Mouse (Mus musculus) left cerebral cortex, adult 2 months (tissue): Measurements from ENCODE around the gene Bmp7. TPM values are rescaled to one million over a fixed set of nuclear protein-coding genes. Genes with fewer than 3 reads are reported as not detected.
A peak's percentile ranks its signal among the peaks of the same experiment; 100 is the strongest.

Source experiments
- DNase-seq, 2 experiments: peaks; one replicate each; pipeline ENCODE4 v3.0.0; 2021 to 2022; ENCODE audit warnings: low spot score in 2 of 2, mixed read lengths in 1 of 2; ENCODE audit errors: extremely low spot score in 1 of 2
- H3K27ac ChIP-seq: fragments of 200-600 bp; 2 replicates; pipeline ENCODE4 v1.8.1; 2022
- H3K4me3 ChIP-seq: fragments of 200-600 bp; 2 replicates; pipeline ENCODE4 v1.8.1; 2022
- CTCF ChIP-seq: fragments of 200-600 bp; IDR thresholded peaks from 2 replicates; pipeline ENCODE4 v1.8.1; 2022; ENCODE audit warnings: antibody characterized with exemption, mild to moderate bottlenecking, moderate library complexity
- intact Hi-C: fragments of 180-260 bp; cut with DNase I; formaldehyde crosslinking; loops from one replicate; pipeline ENCODE4 v1.15.1; 2025
- total RNA-seq, 2 experiments: library from RNA; stranded (reverse); gene quantifications; 2 replicates each; pipeline ENCODE4 v1.2.3; 2021

Bmp7 gene
- total RNA-seq, 2 experiments from 2014 or later: 9.6 to 13.9 TPM

GRCm38 (mm10) chr2:172900954-172901701, 39.0 kb downstream of the Bmp7 start:
- H3K27ac ChIP-seq: no peak overlapping the region
- intact Hi-C loops: no loop called here
- H3K4me3 ChIP-seq: no peak overlapping the region
- DNase-seq: no peak
- TF ChIP-seq CTCF: no peak

GRCm38 (mm10) chr2:172889756-172890443, 50.2 kb downstream of the Bmp7 start:
- no peak overlapping the region for H3K27ac ChIP-seq
- no peak for TF ChIP-seq CTCF
- intact Hi-C loops: no loop called here
- H3K4me3 ChIP-seq: no peak overlapping the region
- DNase-seq: no peak

GRCm38 (mm10) chr2:172889222-172889621, 50.9 kb downstream of the Bmp7 start:
- no peak overlapping the region for H3K27ac ChIP-seq
- no peak for DNase-seq
- intact Hi-C loops: no loop called here
- no peak overlapping the region for H3K4me3 ChIP-seq
- no peak for TF ChIP-seq CTCF

GRCm38 (mm10) chr2:172888147-172888546, 52.0 kb downstream of the Bmp7 start:
- Histone ChIP-seq H3K27ac (no peak overlapping the region), H3K4me3 (no peak overlapping the region)
- intact Hi-C loops: no loop called here
- no peak for TF ChIP-seq CTCF
- no peak for DNase-seq

- no peak overlapping the region for H3K4me3 ChIP-seq
- intact Hi-C loops: no loop called here
- no peak for TF ChIP-seq CTCF
- no peak for DNase-seq
- H3K27ac ChIP-seq: no peak overlapping the region
These were observed 54.3 kb downstream of the Bmp7 start for GRCm38 (mm10) chr2:172885861-172886260.

GRCm38 (mm10) chr2:172884584-172884983, 55.5 kb downstream of the Bmp7 start:
- no peak overlapping the region for H3K4me3 ChIP-seq
- intact Hi-C loops: no loop called here
- no peak overlapping the region for H3K27ac ChIP-seq
- DNase-seq: no peak
- no peak for TF ChIP-seq CTCF

GRCm38 (mm10) chr2:172875201-172875600, 64.9 kb downstream of the Bmp7 start:
- TF ChIP-seq CTCF: no peak
- intact Hi-C loops: no loop called here
- no peak overlapping the region for H3K4me3 ChIP-seq
- H3K27ac ChIP-seq: no peak overlapping the region
- no peak for DNase-seq

GRCm38 (mm10) chr2:172866356-172866755, 73.8 kb downstream of the Bmp7 start:
- intact Hi-C loops: no loop called here
- no peak for TF ChIP-seq CTCF
- no peak for DNase-seq
- Histone ChIP-seq H3K27ac (no peak overlapping the region), H3K4me3 (no peak overlapping the region)

GRCm38 (mm10) chr2:172865165-172865564, 75.0 kb downstream of the Bmp7 start:
- no peak for DNase-seq
- intact Hi-C loops: no loop called here
- no peak overlapping the region for H3K4me3 ChIP-seq
- TF ChIP-seq CTCF: no peak
- no peak overlapping the region for H3K27ac ChIP-seq

- no peak overlapping the region for H3K4me3 ChIP-seq
- no peak overlapping the region for H3K27ac ChIP-seq
- no peak for DNase-seq
- intact Hi-C loops: no loop called here
- TF ChIP-seq CTCF: no peak; the same call in 1 of the 2 replicates
These were observed 75.6 kb downstream of the Bmp7 start for GRCm38 (mm10) chr2:172864566-172864965.

GRCm38 (mm10) chr2:172863469-172863856, 76.7 kb downstream of the Bmp7 start:
- no peak for TF ChIP-seq CTCF
- intact Hi-C loops: no loop called here
- DNase-seq: peak; percentile 35 to 37
- Histone ChIP-seq H3K27ac (peak overlapping the region; percentile 42), H3K4me3 (peak overlapping the region; percentile 4; the same call in 1 of the 2 replicates)

- intact Hi-C loops: no loop called here
These were observed 77.2 kb downstream of the Bmp7 start for GRCm38 (mm10) chr2:172862850-172863468.

More at GRCm38 (mm10) chr2:172862850-172863468, 77.2 kb downstream of the Bmp7 start:
- Histone ChIP-seq H3K4me3 (0 out of 2 replicates have a peak overlapping the region, but pooled peaks have one; percentile 4), H3K27ac (peak overlapping the region; percentile 42)
- TF ChIP-seq CTCF: no peak
- peak; percentile 63 to 78 for DNase-seq
